Mouse (Mus musculus): ENCODE results near the gene Timm8a2. TPM values are rescaled to one million over a fixed set of nuclear protein-coding genes. Genes with fewer than 3 reads are reported as not detected.

Timm8a2 gene
- not detected for total RNA-seq (2023)

GRCm38 (mm10) chr14:122034451-122034850 is at the start of gene Timm8a2:
Gene Timm8a2, plus strand, starts transcription at chr14:122034674.

Other genes starting within 250 kb of the Timm8a2 start
- 1 to 10 TPM; 2.1 to 4.5 TPM for gene Dock9, start 236.8 kb upstream of the Timm8a2 start, total RNA-seq (2023)
- gene Ubac2, start 156.1 kb upstream of the Timm8a2 start, total RNA-seq (2023): 10 to 100 TPM; 21.7 to 29.8 TPM
- 1 to 10 TPM; 3.4 to 5.3 TPM for gene Gpr18, start 118.9 kb upstream of the Timm8a2 start, total RNA-seq (2023)
- gene Gpr183, start 69.5 kb upstream of the Timm8a2 start, total RNA-seq (2023): 10 to 100 TPM in 1 of 2 experiments, 1 to 10 TPM in 1; 8.7 to 12.4 TPM
- gene Tm9sf2, start 72.4 kb downstream of the Timm8a2 start, total RNA-seq (2023): 10 to 100 TPM; 56.6 to 64.2 TPM
- gene Clybl, start 147.0 kb downstream of the Timm8a2 start, total RNA-seq (2023): 1 to 10 TPM; 2.9 to 3.6 TPM

Measured in neutrophil, adult 59 days (primary cell).